Mouse (Mus musculus): ENCODE results near the gene Ugt1a6a.

DNA sequence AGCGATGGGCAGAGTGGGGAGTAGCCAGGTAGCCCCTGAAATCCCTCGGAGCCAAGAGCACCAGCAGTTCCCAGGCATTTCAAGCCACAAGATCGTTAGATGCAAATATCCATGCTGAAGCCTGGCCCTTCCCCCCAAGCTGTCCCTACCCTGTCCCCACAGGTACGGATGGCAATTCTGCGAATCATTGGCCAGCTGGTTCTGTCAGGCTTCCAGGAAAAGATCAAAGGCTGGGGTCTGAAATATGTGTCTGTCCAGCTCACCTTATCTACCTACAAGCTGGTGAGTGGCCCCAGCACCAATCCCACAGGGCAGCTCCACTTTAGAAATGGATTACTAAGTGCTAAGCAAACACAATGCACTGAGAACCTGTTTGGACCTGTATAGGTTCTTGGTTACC lies 102.7 kb downstream of the Ugt1a6a start:
- TF ChIP-seq CHD2 (IDR thresholded peaks at IDR 0.05; ENCODE audit: low read depth, low read length) (no peak), MAFK (IDR thresholded peaks at IDR 0.05; ENCODE audit: insufficient read depth, low read depth, low read length) (no peak)

Measured in ES-E14 (cell line).